Mouse (Mus musculus) bone marrow macrophage, adult 2 months (primary cell): Measurements from ENCODE around the gene Zfp663. TPM values are rescaled to one million over a fixed set of nuclear protein-coding genes. Genes with fewer than 3 reads are reported as not detected.

ENCODE experiments used
- H3K27ac ChIP-seq: 2 replicates; pipeline ENCODE4 v1.5.1; 2012; ENCODE audit warnings: low read depth, low read length; ENCODE audit not compliant: insufficient read depth
- H3K4me1 ChIP-seq: 2 replicates; pipeline ENCODE4 v1.6.1; 2012; ENCODE audit warnings: low read length; ENCODE audit not compliant: control insufficient read depth, insufficient read depth
- H3K4me3 ChIP-seq: 2 replicates; pipeline ENCODE4 v1.5.1; 2012; ENCODE audit warnings: mild to moderate bottlenecking, low read length, moderate library complexity; ENCODE audit not compliant: insufficient read depth
- CTCF ChIP-seq: IDR thresholded peaks from 2 replicates; pipeline ENCODE4 v1.5.1; 2012; ENCODE audit warnings: low read depth, mild to moderate bottlenecking, low read length, moderate library complexity
- POLR2A ChIP-seq: IDR thresholded peaks from 2 replicates; pipeline ENCODE4 v1.6.1; 2012; ENCODE audit warnings: mild to moderate bottlenecking, low read depth, low read length, borderline replicate concordance
- polyA plus RNA-seq: library from polyadenylated mRNA; stranded (reverse); fragments of >200 nt; gene quantifications from 2 replicates; pipeline ENCODE4 v1.2.4, GENCODE M21; 2012; ENCODE audit not compliant: missing spikeins, insufficient read depth, insufficient read length

The Zfp663 gene
- polyA plus RNA-seq, 1 experiment: not detected

GRCm38 (mm10) chr2:165321981-165322735 is 46.4 kb downstream of the Zfp663 start:
- TF ChIP-seq CTCF (no peak), POLR2A (no peak)
- peak overlapping the region; percentile 3; the same call in 1 of the 2 replicates for H3K4me3 ChIP-seq
- peaks cover 64% of the 10 kb centered on the region for H3K4me1 ChIP-seq
- H3K27ac ChIP-seq: peak overlapping the region; percentile 97

GRCm38 (mm10) chr2:165321381-165321888 is 47.1 kb downstream of the Zfp663 start:
- peaks cover 67% of the 10 kb centered on the region for H3K4me1 ChIP-seq
- TF ChIP-seq POLR2A: no peak
- no peak for TF ChIP-seq CTCF
- peak overlapping the region; percentile 44 for H3K4me3 ChIP-seq
- peak overlapping the region; percentile 97 for H3K27ac ChIP-seq

GRCm38 (mm10) chr2:165320531-165321150 is 47.9 kb downstream of the Zfp663 start:
- Histone ChIP-seq H3K4me3 (peak overlapping the region; percentile 45), H3K4me1 (peaks cover 73% of the 10 kb centered on the region), H3K27ac (peak overlapping the region; percentile 97)
- TF ChIP-seq CTCF (no peak), POLR2A (no peak)

- peak overlapping the region; percentile 97 for H3K27ac ChIP-seq
- TF ChIP-seq POLR2A (no peak), CTCF (no peak)
- no peak overlapping the region for H3K4me3 ChIP-seq
- peaks cover 65% of the 10 kb centered on the region for H3K4me1 ChIP-seq
Measured at GRCm38 (mm10) chr2:165319503-165319902, 49.0 kb downstream of the Zfp663 start.

GRCm38 (mm10) chr2:165318941-165319340 is 49.6 kb downstream of the Zfp663 start:
- Histone ChIP-seq H3K4me1 (peaks cover 60% of the 10 kb centered on the region), H3K4me3 (peak overlapping the region; percentile 6; the same call in 1 of the 2 replicates), H3K27ac (peak overlapping the region; percentile 88)
- TF ChIP-seq POLR2A (no peak), CTCF (0 out of 2 replicates have a peak, but pooled peaks have one; percentile 6)

GRCm38 (mm10) chr2:165317621-165318263 is 50.8 kb downstream of the Zfp663 start:
- Histone ChIP-seq H3K4me3 (peak overlapping the region; percentile 14; the same call in 1 of the 2 replicates), H3K27ac (peak overlapping the region; percentile 88), H3K4me1 (peaks cover 50% of the 10 kb centered on the region)
- TF ChIP-seq CTCF (no peak), POLR2A (no peak)

- H3K4me1 ChIP-seq: peaks cover 42% of the 10 kb centered on the region
- peak overlapping the region; percentile 1; the same call in 1 of the 2 replicates for H3K4me3 ChIP-seq
- TF ChIP-seq POLR2A (no peak), CTCF (no peak)
Measured at GRCm38 (mm10) chr2:165316837-165317473, 51.6 kb downstream of the Zfp663 start.

GRCm38 (mm10) chr2:165316204-165316603 is 52.3 kb downstream of the Zfp663 start:
- H3K4me1 ChIP-seq: peaks cover 37% of the 10 kb centered on the region
- H3K4me3 ChIP-seq: no peak overlapping the region
- peak overlapping the region; percentile 29 for H3K27ac ChIP-seq
- TF ChIP-seq CTCF (no peak), POLR2A (no peak)

More at GRCm38 (mm10) chr2:165316837-165317473, 51.6 kb downstream of the Zfp663 start:
- H3K27ac ChIP-seq: peak overlapping the region; percentile 88

GRCm38 (mm10) chr2:165314197-165314596 is 54.3 kb downstream of the Zfp663 start:
- peaks cover 30% of the 10 kb centered on the region for H3K4me1 ChIP-seq
- no peak overlapping the region for H3K4me3 ChIP-seq
- H3K27ac ChIP-seq: no peak overlapping the region
- TF ChIP-seq CTCF (no peak), POLR2A (no peak)

GRCm38 (mm10) chr2:165312381-165312780 is 56.1 kb downstream of the Zfp663 start:
- Histone ChIP-seq H3K4me1 (peaks cover 12% of the 10 kb centered on the region), H3K4me3 (no peak overlapping the region), H3K27ac (no peak overlapping the region)
- no peak for TF ChIP-seq CTCF
- no peak for TF ChIP-seq POLR2A
